Mouse (Mus musculus) liver, embryonic 12.5 days (tissue): ENCODE measurements around the gene Acbd5. TPM values are rescaled to one million over a fixed set of nuclear protein-coding genes. Genes with fewer than 3 reads are reported as not detected.

ENCODE experiments used
- ATAC-seq: fragments of 200-750 bp; cut with Nextera tagmentation; 2 replicates; pipeline ENCODE4 v1.8.0; 2017; ENCODE audit warnings: moderate number of reproducible peaks, mild to moderate bottlenecking, moderate library complexity
- H3K27ac ChIP-seq: fragments of 300-500 bp; sonication (generic); 2 replicates; pipeline ENCODE4 v1.5.1; 2016; ENCODE audit warnings: mild to moderate bottlenecking
- H3K27me3 ChIP-seq: fragments of 300-500 bp; sonication (generic); replicated peaks from 2 replicates; pipeline ENCODE4 v1.6.1; 2016; ENCODE audit warnings: mild to moderate bottlenecking, moderate library complexity
- H3K36me3 ChIP-seq: fragments of 300-500 bp; sonication (generic); 2 replicates; pipeline ENCODE4 v1.6.1; 2016; ENCODE audit warnings: mild to moderate bottlenecking, moderate library complexity
- H3K4me1 ChIP-seq: fragments of 300-500 bp; sonication (generic); 2 replicates; pipeline ENCODE4 v1.6.1; 2016
- H3K4me2 ChIP-seq: fragments of 300-500 bp; sonication (generic); 2 replicates; pipeline ENCODE4 v1.6.1; 2016; ENCODE audit warnings: mild to moderate bottlenecking, moderate library complexity
- H3K4me3 ChIP-seq: fragments of 300-500 bp; sonication (generic); 2 replicates; pipeline ENCODE4 v1.5.1; 2016; ENCODE audit warnings: mild to moderate bottlenecking, moderate library complexity
- H3K9ac ChIP-seq: fragments of 300-500 bp; sonication (generic); 2 replicates; pipeline ENCODE4 v1.6.1; 2016; ENCODE audit warnings: mild to moderate bottlenecking, moderate library complexity
- H3K9me3 ChIP-seq: fragments of 300-500 bp; sonication (generic); replicated peaks from 2 replicates; pipeline ENCODE4 v1.6.1; 2016; ENCODE audit warnings: mild to moderate bottlenecking, moderate library complexity
- WGBS: fragments of 180-500 bp; shearing (Covaris S2); methylation state at CpG from one replicate; pipeline ENCODE4 v1.1.7; 2016; ENCODE audit not compliant: insufficient replicate concordance; 5-methylcytosine and 5-hydroxymethylcytosine counted together
- polyA plus RNA-seq: library from polyadenylated mRNA; unstranded; fragments of >200 nt; fragmentation: Nextera tagmentation; extraction: Ambion mirVana; gene quantifications from 2 replicates; pipeline ENCODE4 v1.2.1, GENCODE M21; 2016

The Acbd5 gene
- polyA plus RNA-seq, result 18.3 and 18.6 TPM in 2 replicates

GRCm38 (mm10) chr2:23067552-23068369 lies at the start of gene Acbd5:
TSS of gene Acbd5 (plus strand) at chr2:23068167.
- 3% methylated on average over 34 of the region's 34 CpGs for WGBS
- peak within 1 kb of the TSS; percentile 74 for H3K4me3 ChIP-seq
- peak within 1 kb of the TSS; percentile 96 for H3K27ac ChIP-seq
- peak within 1 kb of the TSS; percentile 91 for H3K4me2 ChIP-seq
- H3K27me3 ChIP-seq, result no peaks in the 10 kb centered on the region
- H3K4me1 ChIP-seq, result peaks cover 10% of the 10 kb centered on the region
- H3K36me3 ChIP-seq, result peaks cover 3% of the 10 kb centered on the region
- no peaks in the 10 kb centered on the region for H3K9me3 ChIP-seq
- peak; percentile 94 for ATAC-seq
- peak within 1 kb of the TSS; percentile 85 for H3K9ac ChIP-seq

GRCm38 (mm10) chr2:23019170-23019569 lies 48.8 kb upstream of the Acbd5 start:
- Histone ChIP-seq H3K27ac (no peak overlapping the region), H3K9ac (no peak overlapping the region), H3K36me3 (peaks cover 7% of the 10 kb centered on the region), H3K4me2 (no peak overlapping the region), H3K9me3 (no peaks in the 10 kb centered on the region), H3K4me1 (peaks cover 50% of the 10 kb centered on the region), H3K27me3 (no peaks in the 10 kb centered on the region), H3K4me3 (no peak overlapping the region)
- 33% methylated on average over 2 of the region's 2 CpGs for WGBS
- no peak for ATAC-seq

GRCm38 (mm10) chr2:23021320-23021719 lies 46.6 kb upstream of the Acbd5 start:
- Histone ChIP-seq H3K4me1 (peaks cover 43% of the 10 kb centered on the region), H3K4me2 (peak overlapping the region; percentile 40), H3K27ac (peak overlapping the region; percentile 64; the same call in 1 of the 2 replicates), H3K9ac (0 out of 2 replicates have a peak overlapping the region, but pooled peaks have one; percentile 19), H3K36me3 (peaks cover 7% of the 10 kb centered on the region), H3K27me3 (no peaks in the 10 kb centered on the region), H3K9me3 (no peaks in the 10 kb centered on the region), H3K4me3 (no peak overlapping the region)
- WGBS, result 71% methylated on average over 4 of the region's 4 CpGs
- no peak for ATAC-seq

GRCm38 (mm10) chr2:23021721-23022120 lies 46.2 kb upstream of the Acbd5 start:
- peak; percentile 86 for ATAC-seq
- Histone ChIP-seq H3K9ac (peak overlapping the region; percentile 19; the same call in 1 of the 2 replicates), H3K27me3 (no peaks in the 10 kb centered on the region), H3K9me3 (no peaks in the 10 kb centered on the region), H3K27ac (peak overlapping the region; percentile 64; the same call in 1 of the 2 replicates), H3K36me3 (peaks cover 7% of the 10 kb centered on the region), H3K4me1 (peaks cover 45% of the 10 kb centered on the region), H3K4me2 (peak overlapping the region; percentile 40), H3K4me3 (no peak overlapping the region)
- 30% methylated on average over 4 of the region's 4 CpGs for WGBS

- Histone ChIP-seq H3K9ac (no peak overlapping the region), H3K27me3 (no peaks in the 10 kb centered on the region), H3K4me1 (peaks cover 51% of the 10 kb centered on the region), H3K9me3 (no peaks in the 10 kb centered on the region), H3K27ac (no peak overlapping the region), H3K4me2 (no peak overlapping the region), H3K4me3 (no peak overlapping the region), H3K36me3 (peaks cover 9% of the 10 kb centered on the region)
- WGBS, result 88% methylated on average over 3 of the region's 3 CpGs
- no peak for ATAC-seq
These were observed 44.9 kb upstream of the Acbd5 start for GRCm38 (mm10) chr2:23023023-23023422.

GRCm38 (mm10) chr2:23023714-23024282 lies 44.2 kb upstream of the Acbd5 start:
- Histone ChIP-seq H3K4me1 (peaks cover 51% of the 10 kb centered on the region), H3K9ac (no peak overlapping the region), H3K4me3 (no peak overlapping the region), H3K4me2 (no peak overlapping the region), H3K9me3 (no peaks in the 10 kb centered on the region), H3K27me3 (no peaks in the 10 kb centered on the region), H3K36me3 (peaks cover 5% of the 10 kb centered on the region; the same call in 1 of the 2 replicates), H3K27ac (no peak overlapping the region)
- 75% methylated on average over 4 of the region's 4 CpGs for WGBS
- ATAC-seq, result no peak

- no peak overlapping the region for H3K9ac ChIP-seq
- peaks cover 46% of the 10 kb centered on the region for H3K4me1 ChIP-seq
- no peak overlapping the region for H3K4me2 ChIP-seq
- ATAC-seq, result peak; percentile 61
- H3K27ac ChIP-seq, result no peak overlapping the region
- H3K27me3 ChIP-seq, result no peaks in the 10 kb centered on the region
- H3K4me3 ChIP-seq, result no peak overlapping the region
- H3K36me3 ChIP-seq, result peaks cover 26% of the 10 kb centered on the region
- 0 out of 2 replicates have a peak, but pooled peaks cover 2% of the 10 kb centered on the region for H3K9me3 ChIP-seq
- 14% methylated on average over 1 of the region's 1 CpGs for WGBS
These were observed 41.6 kb upstream of the Acbd5 start for GRCm38 (mm10) chr2:23026379-23026778.

- Histone ChIP-seq H3K27ac (no peak overlapping the region), H3K27me3 (no peaks in the 10 kb centered on the region), H3K36me3 (peaks cover 26% of the 10 kb centered on the region), H3K4me2 (no peak overlapping the region), H3K9me3 (0 out of 2 replicates have a peak, but pooled peaks cover 2% of the 10 kb centered on the region), H3K4me1 (peaks cover 36% of the 10 kb centered on the region), H3K4me3 (no peak overlapping the region), H3K9ac (no peak overlapping the region)
- no peak for ATAC-seq
- WGBS, result 83% methylated on average over 4 of the region's 4 CpGs
These were observed 39.1 kb upstream of the Acbd5 start for GRCm38 (mm10) chr2:23028826-23029225.

GRCm38 (mm10) chr2:23030631-23031030 lies 37.3 kb upstream of the Acbd5 start:
- Histone ChIP-seq H3K4me2 (no peak overlapping the region), H3K9ac (no peak overlapping the region), H3K36me3 (peaks cover 26% of the 10 kb centered on the region), H3K27ac (no peak overlapping the region; the same call in 1 of the 2 replicates), H3K27me3 (no peaks in the 10 kb centered on the region), H3K4me1 (peaks cover 41% of the 10 kb centered on the region), H3K4me3 (no peak overlapping the region), H3K9me3 (0 out of 2 replicates have a peak, but pooled peaks cover 2% of the 10 kb centered on the region)
- 50% methylated on average over 1 of the region's 4 CpGs for WGBS
- ATAC-seq, result peak; percentile 70

- H3K4me1 ChIP-seq, result peaks cover 59% of the 10 kb centered on the region
- WGBS, result 71% methylated on average over 3 of the region's 3 CpGs
These were observed 33.1 kb upstream of the Acbd5 start for GRCm38 (mm10) chr2:23034692-23035435.

GRCm38 (mm10) chr2:23035467-23035866 lies 32.5 kb upstream of the Acbd5 start:
- H3K9me3 ChIP-seq, result no peaks in the 10 kb centered on the region
- H3K4me3 ChIP-seq, result no peak overlapping the region
- peaks cover 60% of the 10 kb centered on the region for H3K4me1 ChIP-seq
- H3K27me3 ChIP-seq, result no peaks in the 10 kb centered on the region
- WGBS, result 83% methylated on average over 1 of the region's 1 CpGs
- H3K27ac ChIP-seq, result no peak overlapping the region
- no peak overlapping the region for H3K9ac ChIP-seq
- H3K4me2 ChIP-seq, result no peak overlapping the region
- peaks cover 9% of the 10 kb centered on the region for H3K36me3 ChIP-seq
- ATAC-seq, result no peak

More at GRCm38 (mm10) chr2:23034692-23035435, 33.1 kb upstream of the Acbd5 start:
- no peak overlapping the region for H3K4me2 ChIP-seq
- H3K27ac ChIP-seq, result no peak overlapping the region
- peaks cover 14% of the 10 kb centered on the region for H3K36me3 ChIP-seq
- no peak overlapping the region for H3K4me3 ChIP-seq
- no peak for ATAC-seq
- H3K9ac ChIP-seq, result no peak overlapping the region
- no peaks in the 10 kb centered on the region for H3K27me3 ChIP-seq
- 0 out of 2 replicates have a peak, but pooled peaks cover 1% of the 10 kb centered on the region for H3K9me3 ChIP-seq
